Mouse (Mus musculus): ENCODE measurements around the gene Agbl5.

DNA sequence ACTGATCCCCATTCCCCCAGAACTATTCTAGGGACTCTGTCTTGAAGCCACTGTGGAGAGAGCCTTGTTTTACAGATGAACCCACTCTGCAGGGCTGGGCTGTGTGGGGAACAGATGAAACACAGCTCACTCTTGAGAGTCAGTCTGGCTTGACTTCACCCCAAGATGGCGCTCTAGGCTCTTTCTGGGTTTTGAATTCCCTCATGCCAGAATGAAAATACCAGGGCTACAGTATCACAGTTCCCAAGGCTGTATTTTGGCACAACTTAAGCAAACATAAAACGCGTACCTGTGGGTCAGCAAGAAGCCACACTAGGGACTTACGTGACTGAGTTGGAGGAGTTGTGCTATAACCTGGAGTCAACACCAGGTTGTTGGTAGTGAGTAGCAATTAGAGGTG lies 41.6 kb downstream of the Agbl5 start:
- TF ChIP-seq GATA1 (IDR thresholded peaks at IDR 0.05; ENCODE audit: borderline replicate concordance, low read length) (no peak), FLI1 (IDR thresholded peaks at IDR 0.05; ENCODE audit: low read length) (no peak)
